Mouse (Mus musculus) megakaryocyte-erythroid progenitor cell, adult 5-6 weeks (primary cell): ENCODE results near the gene Otub1. TPM values are rescaled to one million over a fixed set of nuclear protein-coding genes. Genes with fewer than 3 reads are reported as not detected.

Experiments
- ATAC-seq: replicated peaks from 2 replicates; pipeline ENCODE4 v1.8.0; 2016; ENCODE audit warnings: mild to moderate bottlenecking, inconsistent platforms; ENCODE audit not compliant: severe bottlenecking, poor library complexity, low FRiP score, low TSS enrichment
- total RNA-seq, 2 experiments: library from RNA; stranded (forward) in 1 of 2; stranded (reverse) in 1 of 2; fragments of 200-1000, 215-1000 nt in 1 of 2; fragments of >200 nt in 1 of 2; fragmentation: Nextera tagmentation in 1 of 2; gene quantifications; 2 replicates each; pipeline ENCODE4 v1.2.3; 2014 to 2017

Otub1 gene
- total RNA-seq, 2 experiments from 2014 or later = 51.9 to 81.4 TPM

DNA sequence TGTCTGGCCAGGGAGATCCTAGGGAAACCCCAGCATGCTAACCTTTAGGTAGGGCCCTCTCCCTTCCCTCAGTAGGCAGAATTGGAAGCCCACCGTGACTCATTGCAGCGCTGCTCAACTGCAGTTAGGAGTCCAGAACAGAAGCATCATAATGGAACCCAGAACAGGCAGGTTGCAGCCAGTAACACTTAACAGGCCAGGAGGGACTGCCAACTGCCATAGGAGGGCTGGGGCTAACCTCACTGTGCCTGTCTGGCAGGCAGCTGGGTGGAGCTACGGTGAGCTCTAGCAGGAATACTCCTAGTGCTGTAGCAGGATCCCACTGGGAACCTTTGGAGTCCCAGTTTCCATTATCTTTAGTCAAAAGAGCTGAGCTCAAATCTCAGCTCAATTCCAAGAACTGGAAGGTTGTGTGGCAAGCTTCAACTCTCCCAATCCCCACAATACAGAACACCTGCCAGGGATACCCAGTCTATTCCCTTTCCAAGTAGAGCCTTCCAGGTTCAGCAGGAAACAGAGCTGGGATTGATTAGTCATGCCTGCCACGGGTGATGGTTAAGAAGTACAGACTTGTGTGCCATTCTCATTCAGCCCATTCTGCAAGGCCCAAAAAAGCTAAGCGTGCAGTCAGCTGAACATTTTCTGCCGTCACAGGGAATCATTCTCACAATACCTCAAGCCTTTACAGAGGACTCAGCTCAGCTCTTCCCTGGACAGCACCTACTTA lies 54.0 kb downstream of the Otub1 start:
- no peak for ATAC-seq

- ATAC-seq = no peak
Measured at GRCm38 (mm10) chr19:7151300-7151926, 54.7 kb downstream of the Otub1 start.

GRCm38 (mm10) chr19:7149158-7149685 lies 56.9 kb downstream of the Otub1 start:
- no peak for ATAC-seq

DNA sequence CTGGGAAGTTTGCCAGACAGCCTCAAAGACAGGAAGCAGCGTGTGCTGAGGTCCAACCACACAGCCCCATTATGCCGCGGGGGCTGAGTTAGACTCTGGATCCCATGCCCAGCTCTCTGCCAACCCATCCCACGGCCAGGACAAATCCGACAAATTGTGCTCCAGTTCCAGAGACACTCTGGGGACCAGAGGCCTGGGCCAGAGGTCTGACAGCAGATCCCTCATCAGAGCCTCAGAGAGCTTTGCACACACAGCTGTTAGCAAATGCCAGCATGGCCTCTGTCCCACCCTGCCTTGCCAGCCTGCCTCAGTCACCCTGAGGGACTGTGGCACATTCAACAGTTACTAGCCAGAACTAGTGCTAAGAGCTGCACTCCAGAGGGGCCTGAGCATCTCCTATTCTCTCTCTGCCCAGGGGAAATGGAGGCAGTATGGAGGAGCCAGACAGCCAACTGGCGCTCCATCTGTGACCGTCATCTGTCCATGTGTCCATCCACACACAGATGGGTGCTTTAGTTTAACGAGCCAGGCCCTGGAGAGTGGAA lies 57.5 kb downstream of the Otub1 start:
- ATAC-seq = no peak

Other genes starting within 250 kb of the Otub1 start
- gene Ppp1r14b, start 231.3 kb downstream of the Otub1 start, total RNA-seq (2014; fragmentation: Nextera tagmentation) = 316 and 412 TPM in 2 replicates
- gene Ppp1r14b, start 231.3 kb downstream of the Otub1 start, total RNA-seq (2017) = 174 and 192 TPM in 2 replicates
- 12.1 and 18.6 TPM in 2 replicates for gene Plcb3, start 229.8 kb downstream of the Otub1 start, total RNA-seq (2014; fragmentation: Nextera tagmentation)
- gene Plcb3, start 229.8 kb downstream of the Otub1 start, total RNA-seq (2017) = 4.3 and 4.8 TPM in 2 replicates
- 63.5 and 120 TPM in 2 replicates for gene Fkbp2, start 225.8 kb downstream of the Otub1 start, total RNA-seq (2014; fragmentation: Nextera tagmentation)
- 72.8 and 85.4 TPM in 2 replicates for gene Fkbp2, start 225.8 kb downstream of the Otub1 start, total RNA-seq (2017)
- 56.3 and 71.4 TPM in 2 replicates for gene Vegfb, start 218.7 kb downstream of the Otub1 start, total RNA-seq (2014; fragmentation: Nextera tagmentation)
- gene Vegfb, start 218.7 kb downstream of the Otub1 start, total RNA-seq (2017) = 13.2 and 16.9 TPM in 2 replicates
- gene Dnajc4, start 213.7 kb downstream of the Otub1 start, total RNA-seq (2014; fragmentation: Nextera tagmentation) = 15.0 and 17.0 TPM in 2 replicates
- 8.5 and 11.5 TPM in 2 replicates for gene Dnajc4, start 213.7 kb downstream of the Otub1 start, total RNA-seq (2017)
- 11.1 TPM in 2 replicates for gene Nudt22, start 210.2 kb downstream of the Otub1 start, total RNA-seq (2014; fragmentation: Nextera tagmentation)
- gene Nudt22, start 210.2 kb downstream of the Otub1 start, total RNA-seq (2017) = 5.4 and 6.5 TPM in 2 replicates
- gene Trpt1, start 210.2 kb downstream of the Otub1 start, total RNA-seq (2014; fragmentation: Nextera tagmentation) = 0.57 and 1.9 TPM in 2 replicates
- 3.4 TPM in 1 of 2 replicates, not detected in the other for gene Trpt1, start 210.2 kb downstream of the Otub1 start, total RNA-seq (2017)
- gene Fermt3, start 186.8 kb downstream of the Otub1 start, total RNA-seq (2014; fragmentation: Nextera tagmentation) = 151 and 153 TPM in 2 replicates
- gene Fermt3, start 186.8 kb downstream of the Otub1 start, total RNA-seq (2017) = 220 and 247 TPM in 2 replicates
- gene Stip1, start 166.3 kb downstream of the Otub1 start, total RNA-seq (2014; fragmentation: Nextera tagmentation) = 183 and 212 TPM in 2 replicates
- gene Stip1, start 166.3 kb downstream of the Otub1 start, total RNA-seq (2017) = 309 and 310 TPM in 2 replicates
- gene Macrod1, start 149.5 kb downstream of the Otub1 start, total RNA-seq (2014; fragmentation: Nextera tagmentation) = 19.1 and 25.9 TPM in 2 replicates
- 6.1 and 10.3 TPM in 2 replicates for gene Macrod1, start 149.5 kb downstream of the Otub1 start, total RNA-seq (2017)
- gene Flrt1, start 100.6 kb downstream of the Otub1 start, total RNA-seq (2014; fragmentation: Nextera tagmentation) = not detected in 2 replicates
- not detected in 2 replicates for gene Flrt1, start 100.6 kb downstream of the Otub1 start, total RNA-seq (2017)
- gene Cox8a, start 11.3 kb upstream of the Otub1 start, total RNA-seq (2014; fragmentation: Nextera tagmentation) = 777 and 822 TPM in 2 replicates
- gene Cox8a, start 11.3 kb upstream of the Otub1 start, total RNA-seq (2017) = 576 and 680 TPM in 2 replicates
- 66.8 and 78.6 TPM in 2 replicates for gene Naa40, start 34.9 kb upstream of the Otub1 start, total RNA-seq (2014; fragmentation: Nextera tagmentation)
- gene Naa40, start 34.9 kb upstream of the Otub1 start, total RNA-seq (2017) = 45.4 and 49.0 TPM in 2 replicates
- gene Rcor2, start 61.0 kb upstream of the Otub1 start, total RNA-seq (2014; fragmentation: Nextera tagmentation) = 5.0 and 5.4 TPM in 2 replicates
- gene Rcor2, start 61.0 kb upstream of the Otub1 start, total RNA-seq (2017) = 4.0 and 19.5 TPM in 2 replicates
- 57.1 and 106 TPM in 2 replicates for gene Mark2, start 135.5 kb upstream of the Otub1 start, total RNA-seq (2014; fragmentation: Nextera tagmentation)
- gene Mark2, start 135.5 kb upstream of the Otub1 start, total RNA-seq (2017) = 14.6 and 28.7 TPM in 2 replicates
- gene Spindoc, start 176.7 kb upstream of the Otub1 start, total RNA-seq (2014; fragmentation: Nextera tagmentation) = 15.7 and 23.7 TPM in 2 replicates
- gene Spindoc, start 176.7 kb upstream of the Otub1 start, total RNA-seq (2017) = 6.2 and 15.9 TPM in 2 replicates
- 4.6 and 9.4 TPM in 2 replicates for gene 2700081O15Rik, start 211.3 kb upstream of the Otub1 start, total RNA-seq (2014; fragmentation: Nextera tagmentation)
- gene 2700081O15Rik, start 211.3 kb upstream of the Otub1 start, total RNA-seq (2017) = 3.0 and 7.0 TPM in 2 replicates